Mouse (Mus musculus): ENCODE measurements around the gene Rims3.

The Rims3 gene

DNA sequence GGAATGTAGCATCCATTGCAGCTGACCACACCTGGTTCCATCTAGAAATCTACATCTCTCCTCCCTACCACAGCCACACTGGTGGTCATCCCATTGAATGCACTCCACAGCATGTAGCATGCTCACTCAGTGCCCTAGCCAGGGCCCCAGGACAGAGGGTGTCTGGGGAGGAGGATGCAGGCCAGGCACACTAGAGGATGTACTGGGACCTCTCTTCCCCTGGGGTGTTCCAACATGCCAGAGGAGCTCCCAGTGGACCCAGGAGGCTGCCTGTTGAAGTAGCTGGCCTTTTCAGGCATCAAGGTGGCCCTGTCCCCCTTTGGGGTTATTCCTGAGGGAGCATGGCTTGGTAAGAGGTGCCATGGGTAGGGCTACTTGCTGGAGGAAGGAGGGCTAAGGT is 37.3 kb downstream of the Rims3 start:
- CTCF ChIA-PET: no interaction called here

DNA sequence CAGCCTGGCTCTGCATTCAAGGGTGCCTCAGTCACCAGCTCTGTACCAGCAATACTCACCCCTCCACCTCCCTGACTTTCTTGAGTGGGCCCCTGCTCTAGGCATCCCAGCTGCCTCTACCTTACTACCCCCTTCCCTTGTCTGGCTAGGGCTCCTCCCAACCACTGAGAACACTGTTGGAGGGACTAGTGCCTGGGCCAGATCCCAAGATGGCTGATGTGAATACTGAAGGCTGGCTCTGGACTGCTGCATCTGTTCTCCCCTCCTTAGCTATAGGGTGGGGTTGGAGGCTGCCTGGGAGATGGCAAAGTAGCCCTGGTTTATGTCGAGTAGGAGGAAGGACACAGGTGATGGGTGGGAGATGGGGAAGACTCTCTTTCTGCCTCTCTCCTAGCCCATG is 37.9 kb downstream of the Rims3 start:
- CTCF ChIA-PET: no interaction called here

DNA sequence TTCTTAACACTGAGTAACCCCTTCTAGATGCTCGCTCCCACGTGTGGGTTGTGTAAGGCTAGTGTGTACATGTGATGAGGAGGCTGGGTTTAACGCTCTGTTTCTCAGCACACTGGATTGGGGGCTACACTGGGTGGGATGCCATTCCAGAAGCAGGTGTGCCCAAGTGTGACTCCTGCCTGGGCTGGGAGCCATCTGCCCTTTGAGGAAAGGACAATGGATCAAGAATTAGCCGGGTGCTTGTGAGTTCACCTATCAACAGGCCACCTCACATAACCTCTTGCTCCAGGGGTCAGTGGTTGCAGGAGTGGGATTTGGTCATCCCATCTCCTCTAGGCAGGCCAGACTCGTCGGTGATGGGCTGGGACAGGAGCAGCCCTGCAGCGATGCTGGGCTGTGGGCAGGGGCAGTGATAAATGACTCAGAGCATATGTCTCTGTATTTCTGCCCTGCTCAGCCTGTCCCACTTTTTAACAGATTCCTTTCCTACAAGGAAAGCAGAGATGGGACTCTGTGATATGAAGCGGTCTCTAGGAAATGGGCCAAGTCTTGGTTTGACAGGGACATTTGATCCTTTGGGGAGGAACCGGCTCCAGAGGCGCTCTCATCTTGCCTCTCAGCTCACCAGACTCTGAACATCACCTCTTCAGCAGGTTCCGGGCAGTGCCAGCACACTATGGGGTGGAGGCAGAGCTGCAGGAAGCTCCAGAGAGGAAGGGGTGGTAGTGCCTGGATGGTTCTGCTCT is 39.2 kb downstream of the Rims3 start:
- CTCF ChIA-PET: no interaction called here

DNA sequence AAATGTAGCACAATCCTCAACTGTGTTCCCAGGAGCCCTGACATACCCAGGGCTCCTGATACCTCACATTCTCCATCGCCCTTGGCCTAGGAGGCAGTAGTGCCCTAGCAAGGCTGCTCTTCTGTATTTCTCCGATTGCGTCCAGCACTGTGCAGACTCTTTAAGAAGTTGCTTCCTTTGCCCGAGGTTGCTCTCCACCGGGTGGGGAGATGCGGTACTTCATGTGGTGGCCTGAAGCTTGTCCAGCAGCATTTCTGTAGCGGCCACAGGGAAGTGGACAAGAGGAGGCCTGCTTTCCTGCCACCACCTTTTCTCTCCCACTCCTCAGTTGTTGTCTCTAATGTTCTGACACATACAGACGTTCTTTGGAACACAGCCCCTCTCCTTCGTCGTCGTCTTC is 40.0 kb downstream of the Rims3 start:
- CTCF ChIA-PET: no interaction called here

DNA sequence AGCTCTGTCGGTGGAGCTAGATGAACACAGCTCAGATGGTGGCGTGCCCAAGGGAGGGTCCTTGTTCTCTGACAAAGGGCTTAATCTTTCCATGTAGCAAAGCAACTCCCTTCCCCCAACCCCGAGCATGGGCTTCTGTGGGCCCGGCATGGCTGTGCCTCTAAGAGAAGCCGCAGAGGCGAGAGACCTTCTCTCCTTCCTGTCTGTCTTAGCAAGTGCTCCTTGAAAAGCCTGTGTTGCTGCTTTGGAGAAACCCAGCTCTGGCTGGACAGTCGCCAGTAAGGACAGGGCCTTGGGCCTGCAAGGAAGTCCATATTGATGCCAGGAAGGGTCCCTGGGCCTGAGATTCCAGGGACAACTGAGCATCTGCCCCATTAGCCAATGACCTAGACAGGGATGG is 40.6 kb downstream of the Rims3 start:
- CTCF ChIA-PET: no interaction called here

DNA sequence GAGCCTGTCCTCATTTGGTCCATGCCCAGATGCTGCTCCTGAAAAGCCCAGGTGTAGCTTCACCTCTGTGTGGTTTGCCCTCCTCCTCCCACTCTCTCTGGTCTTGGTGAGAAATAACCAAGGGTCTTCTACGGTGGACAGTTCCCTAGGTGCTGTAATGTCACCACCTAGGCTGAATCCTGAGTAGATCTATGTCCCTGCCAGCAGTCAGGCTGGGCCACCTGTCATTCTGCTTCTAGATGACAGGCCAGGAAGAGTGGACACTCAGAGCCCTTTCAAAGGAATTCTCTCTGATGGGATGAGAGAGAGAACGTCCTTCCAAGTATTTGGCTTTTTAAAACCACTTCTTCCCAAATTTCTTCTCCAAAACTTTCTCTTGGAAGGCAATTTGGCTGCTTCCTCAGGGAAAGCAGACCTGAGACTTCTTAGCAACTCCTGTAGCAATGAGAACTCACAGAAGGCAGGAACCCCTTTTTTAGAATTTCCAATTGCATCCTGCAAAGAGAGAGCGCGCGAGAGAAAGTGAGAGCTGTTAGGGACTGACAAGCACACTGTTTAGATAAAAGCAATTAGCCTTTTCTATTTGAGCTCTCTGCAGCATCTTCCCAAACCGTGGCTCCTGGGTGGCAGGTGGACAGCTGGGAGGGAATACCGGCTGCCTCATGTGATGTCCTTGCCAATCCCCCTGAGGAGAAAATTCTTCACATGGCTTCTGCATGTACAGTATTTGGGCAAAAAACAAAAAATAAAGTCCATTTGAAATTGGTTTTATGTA is 41.4 kb downstream of the Rims3 start:
- CTCF ChIA-PET: interaction anchor here (0.5 kb wide), 1 partner anchor 134 kb away, joined by 4 read pairs; no protein-coding TSS in a partner anchor

DNA sequence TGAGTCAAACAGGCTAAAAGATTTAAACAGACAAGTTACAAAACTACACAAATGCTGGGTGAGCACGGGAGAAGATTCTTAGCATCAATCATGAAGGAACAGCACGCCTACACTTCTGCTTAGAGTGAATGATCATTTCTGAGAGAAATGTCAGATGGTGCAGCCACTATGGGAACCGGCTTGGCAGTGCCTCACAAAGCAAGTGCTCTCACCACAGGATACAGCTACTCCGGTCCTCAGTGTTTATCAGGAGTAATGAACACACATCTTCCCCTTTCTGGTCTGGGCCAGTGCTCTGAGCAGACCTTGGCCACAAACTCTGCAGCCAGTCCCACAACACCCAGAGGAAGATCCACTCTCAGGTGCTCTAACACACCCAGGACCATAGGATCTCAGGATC is 49.9 kb downstream of the Rims3 start:
- CTCF ChIA-PET: no interaction called here

DNA sequence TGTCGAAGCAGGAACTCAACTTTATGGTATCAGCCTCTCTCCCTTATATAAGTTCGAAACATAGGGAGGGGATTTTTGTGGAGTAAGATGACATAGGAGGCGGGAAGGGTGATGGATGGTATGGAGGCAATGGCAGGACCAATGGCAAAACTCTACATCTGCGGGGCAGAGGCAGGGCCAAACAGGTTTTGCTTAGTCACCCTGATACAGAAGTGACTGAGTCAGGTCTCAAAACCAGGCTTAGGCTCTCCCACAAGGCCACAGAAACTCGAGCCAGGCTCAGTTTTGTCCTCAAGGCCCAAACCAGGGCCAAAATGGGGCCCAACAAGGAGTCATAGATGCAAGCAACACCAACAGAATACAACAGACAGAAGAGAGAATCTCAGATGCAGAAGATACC is 51.0 kb downstream of the Rims3 start:
- CTCF ChIA-PET: no interaction called here

DNA sequence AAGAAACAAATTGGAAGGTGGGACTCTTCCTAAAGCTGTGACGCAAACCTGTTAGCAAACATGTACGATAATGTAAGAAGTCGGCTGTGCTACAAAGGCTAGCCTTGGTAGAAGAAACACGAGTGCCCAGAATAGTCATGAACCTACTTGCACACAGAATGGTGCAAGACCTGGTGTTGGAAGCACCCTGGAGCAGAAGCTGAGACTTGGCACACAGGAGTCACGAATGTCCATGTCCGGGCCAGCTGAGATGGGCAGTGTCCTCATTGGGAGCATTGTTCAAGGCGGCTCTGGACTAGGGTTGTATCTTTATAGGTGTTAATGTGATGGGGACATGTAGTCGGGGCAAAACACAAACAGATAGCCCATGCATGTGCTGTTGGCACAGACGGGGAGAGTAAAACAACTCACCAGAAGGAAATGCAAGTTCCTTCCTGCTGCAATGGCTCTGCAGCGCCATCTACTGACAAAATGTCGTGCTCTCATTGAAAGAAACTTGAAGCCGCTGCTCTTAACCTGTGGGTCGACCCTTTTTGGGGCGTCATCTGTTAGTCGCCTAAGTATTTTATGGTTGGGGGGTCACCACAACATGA is 55.0 kb downstream of the Rims3 start:
- CTCF ChIA-PET: no interaction called here

DNA sequence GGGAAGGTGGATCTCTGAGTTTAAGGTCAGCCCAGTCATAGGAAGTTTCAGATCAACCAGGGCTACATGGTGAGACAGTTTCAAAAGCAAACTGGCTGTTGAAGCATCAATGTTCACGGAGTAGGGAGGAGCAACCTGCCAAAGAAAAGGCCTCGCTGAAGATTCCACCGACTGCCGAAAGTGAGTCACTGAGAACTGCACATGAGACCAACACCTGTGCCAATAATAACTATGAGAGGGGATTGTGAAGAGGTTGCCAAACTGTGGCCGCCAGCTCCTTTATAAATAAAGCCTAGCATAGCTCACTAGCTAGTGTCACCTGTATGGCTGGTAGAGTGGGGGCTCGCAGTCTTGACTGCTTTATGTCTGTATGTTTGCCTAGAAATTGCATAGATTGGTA is 56.5 kb downstream of the Rims3 start:
- CTCF ChIA-PET: no interaction called here

DNA sequence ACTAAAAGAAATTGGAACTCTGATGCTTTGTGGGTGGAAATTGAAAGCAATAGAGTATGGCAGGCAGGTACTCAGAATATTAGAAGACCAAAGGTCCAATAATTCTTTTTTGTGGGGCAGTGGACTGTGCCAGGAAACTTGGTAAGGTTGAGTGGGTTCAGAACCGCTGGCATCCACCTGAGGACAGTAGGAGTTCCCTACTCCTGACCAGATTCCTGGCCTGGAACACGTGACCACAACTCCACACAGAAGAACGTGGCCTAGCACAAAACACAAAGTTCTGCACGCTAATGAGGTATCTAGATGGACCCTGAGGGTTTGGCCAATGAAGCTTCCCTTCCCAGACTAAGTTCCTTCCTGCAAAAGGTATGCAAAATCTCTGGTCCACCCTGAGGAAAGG is 58.2 kb downstream of the Rims3 start:
- CTCF ChIA-PET: no interaction called here

DNA sequence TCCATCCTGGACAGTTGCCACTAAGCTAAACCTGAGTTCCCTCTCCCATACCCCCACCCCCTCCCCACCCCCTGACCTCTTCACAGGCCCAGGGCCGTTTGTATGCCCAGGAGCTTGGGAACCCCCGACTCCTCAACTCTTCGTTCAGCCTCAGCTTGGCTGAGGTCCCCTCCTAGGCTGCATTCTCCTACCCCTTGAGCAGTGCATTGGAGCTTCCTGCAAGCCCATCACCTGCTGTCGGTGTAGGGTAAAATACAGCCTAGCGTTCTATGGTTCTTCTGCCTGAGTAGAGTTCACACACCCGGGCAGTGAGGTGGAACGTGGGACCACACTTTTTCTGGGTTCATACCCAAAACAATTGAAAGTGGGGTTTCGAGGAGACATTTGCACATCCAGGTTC is 58.8 kb downstream of the Rims3 start:
- CTCF ChIA-PET: interaction anchor here (0.6 kb wide), 1 partner anchor 103 kb away, joined by 5 read pairs; no protein-coding TSS in a partner anchor

DNA sequence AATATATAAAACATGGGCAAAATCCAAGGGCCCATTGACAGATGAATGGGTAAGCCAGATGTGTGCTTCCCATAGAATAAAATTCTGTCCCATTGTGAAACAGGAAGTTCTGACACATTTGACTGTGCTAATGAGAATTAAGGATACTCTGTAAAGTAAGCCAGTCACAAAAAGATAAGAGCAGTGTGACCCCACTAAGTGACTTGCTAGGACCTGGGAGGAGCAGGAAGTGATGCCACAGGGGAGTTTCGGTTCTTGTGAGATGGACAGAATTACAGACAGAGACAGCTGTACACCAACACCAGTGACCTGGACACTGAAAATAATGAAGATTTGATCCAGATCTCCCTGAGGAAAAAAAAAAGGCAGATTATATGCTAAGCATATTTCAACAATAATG is 59.2 kb downstream of the Rims3 start:
- CTCF ChIA-PET: interaction anchor here (0.6 kb wide), 1 partner anchor 102 kb away, joined by 5 read pairs; no protein-coding TSS in a partner anchor

DNA sequence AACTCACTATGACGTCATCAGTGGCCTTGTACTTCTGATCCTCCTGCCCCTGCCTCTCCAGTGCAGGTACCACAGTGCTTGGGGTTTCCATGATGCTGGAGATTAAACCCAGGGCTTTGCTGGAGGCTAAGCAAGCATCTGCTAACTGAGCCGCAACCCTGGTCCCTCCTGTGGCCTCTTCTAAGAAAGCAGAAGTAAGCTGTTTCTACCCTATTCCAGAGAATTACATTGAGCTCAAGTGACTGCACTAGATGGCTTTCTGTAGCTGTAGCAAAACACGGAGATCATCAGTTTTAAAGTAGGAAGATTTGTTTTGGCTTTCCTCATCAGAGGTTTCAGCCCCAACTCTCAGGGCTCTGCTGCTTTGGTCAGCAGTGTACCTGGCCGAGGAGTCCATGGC is 59.9 kb downstream of the Rims3 start:
- CTCF ChIA-PET: no interaction called here

DNA sequence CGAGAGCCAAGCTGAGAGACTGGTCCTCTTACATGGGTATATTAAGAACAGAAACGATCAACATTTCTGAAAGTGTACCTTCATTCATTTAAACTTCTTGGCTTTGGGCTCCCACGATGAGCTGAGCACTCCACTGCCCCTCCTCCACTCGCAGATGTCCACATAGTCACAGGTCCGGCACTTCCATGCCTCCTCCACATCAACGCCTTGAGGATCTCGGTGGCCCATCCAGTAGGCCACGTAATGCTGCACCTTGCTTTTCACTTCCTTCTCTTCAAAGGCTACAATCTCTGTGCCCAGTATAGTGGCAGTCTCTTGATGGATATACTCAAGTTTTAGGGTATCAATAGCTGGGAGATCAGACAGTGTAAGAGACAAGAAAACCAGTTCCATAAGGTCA is 66.8 kb downstream of the Rims3 start:
- CTCF ChIA-PET: no interaction called here

DNA sequence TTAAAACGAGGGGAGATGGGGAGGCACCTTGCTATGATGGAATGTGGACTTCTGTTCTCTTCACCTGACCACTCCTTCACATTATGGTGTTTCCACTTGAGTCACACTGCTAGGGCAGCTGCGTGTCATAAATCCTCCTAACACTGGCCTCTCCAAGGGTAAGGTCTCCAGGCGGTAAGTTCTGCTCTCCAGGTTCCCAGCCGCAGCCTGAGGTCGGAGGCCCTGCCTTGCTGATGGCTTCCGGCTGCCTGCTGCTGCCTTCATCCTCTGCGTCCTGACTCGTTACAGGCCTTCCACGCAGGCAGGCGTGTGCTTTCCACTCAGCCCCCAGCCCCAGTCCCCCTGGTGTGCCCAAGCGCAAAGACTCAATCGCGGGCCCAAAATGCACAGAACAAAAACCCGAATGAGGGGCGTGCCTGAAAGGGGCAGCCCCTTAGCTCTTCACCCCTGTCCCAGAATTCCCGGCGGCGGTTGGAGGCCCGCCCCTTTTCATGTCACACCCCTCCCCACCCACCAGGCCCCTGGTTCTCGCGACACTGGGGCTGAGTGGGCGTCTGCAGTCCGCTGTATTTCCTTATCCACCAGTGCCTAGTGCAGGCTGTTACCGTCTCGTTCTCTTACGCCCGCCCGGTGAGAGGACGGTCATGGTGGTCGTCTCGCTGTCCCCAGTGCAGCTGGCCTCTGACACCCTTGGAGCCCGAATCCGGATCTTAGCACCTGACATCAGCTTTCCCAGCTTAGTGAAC is 70.1 kb downstream of the Rims3 start, which contains the start of gene Exo5:
Exo5 (minus strand) TSS at position 464 of the 746 bp plus-strand sequence.
- CTCF ChIA-PET: interaction anchor here (1.2 kb wide), 1 partner anchor 27 kb away, joined by 3 read pairs; the partner anchor contains the start of gene Zfp69

DNA sequence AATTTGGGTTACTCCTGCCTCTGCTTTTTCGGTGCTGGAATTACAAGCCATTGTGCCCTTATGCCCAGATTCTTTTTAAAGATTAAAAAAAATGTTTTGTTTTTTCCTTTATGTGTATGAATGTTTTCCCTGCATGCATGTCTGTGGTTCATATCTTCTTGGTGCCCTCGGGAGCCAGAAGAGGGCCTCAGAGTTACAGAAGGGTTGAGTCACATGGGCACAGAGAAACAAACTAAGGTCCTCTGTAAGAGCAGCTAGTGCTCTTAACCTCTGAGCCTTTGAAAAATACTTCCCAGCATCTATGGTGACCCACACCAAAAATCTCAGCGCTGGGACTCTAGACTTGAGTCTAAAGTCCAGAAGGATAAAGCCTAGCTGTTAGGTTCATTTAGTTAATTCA is 70.8 kb downstream of the Rims3 start:
- CTCF ChIA-PET: interaction anchor here (1.2 kb wide), 1 partner anchor 26 kb away, joined by 3 read pairs; the partner anchor contains the start of gene Zfp69

DNA sequence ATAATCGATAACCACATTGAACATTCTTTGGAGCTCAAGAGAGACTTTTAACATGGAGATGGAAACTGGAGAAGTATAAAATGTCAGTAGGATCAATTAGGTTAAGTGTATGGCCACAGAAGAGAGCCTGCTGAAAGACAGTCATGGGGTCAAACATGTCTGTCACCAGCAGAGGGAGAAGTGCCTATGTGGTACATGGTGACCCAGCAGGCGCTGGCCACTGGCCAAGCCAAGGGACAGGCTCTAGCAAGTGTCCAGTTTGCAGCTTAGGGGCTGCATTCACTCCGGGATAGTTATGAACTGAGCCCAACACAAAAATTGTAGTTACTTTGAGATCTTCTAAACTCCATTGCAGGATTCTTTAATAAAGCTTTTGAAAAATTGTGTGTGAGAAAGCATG is 74.1 kb downstream of the Rims3 start:
- CTCF ChIA-PET: interaction anchor here (0.6 to 1.0 kb wide), 2 partner anchors 21 to 1771 kb away, joined by 3 to 4 read pairs; no protein-coding TSS in a partner anchor

DNA sequence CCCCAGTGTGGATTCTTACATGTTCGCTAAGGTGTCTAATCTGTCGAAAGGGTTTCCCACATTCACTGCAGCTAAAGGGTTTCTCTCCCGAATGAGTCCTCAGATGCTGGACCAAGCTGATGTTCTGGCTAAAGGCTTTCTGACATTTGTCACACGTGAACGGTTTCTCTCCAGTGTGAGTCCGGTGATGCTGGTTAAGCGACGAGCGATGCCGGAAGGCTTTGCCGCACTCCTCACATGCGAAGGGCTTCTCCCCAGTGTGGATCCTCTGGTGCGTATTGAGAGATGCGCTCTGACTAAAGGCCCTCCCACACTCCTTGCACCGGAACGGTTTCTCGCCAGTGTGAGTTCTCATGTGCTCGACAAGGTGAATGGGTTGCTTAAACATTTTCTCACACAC is 76.1 kb downstream of the Rims3 start:
- CTCF ChIA-PET: no interaction called here

DNA sequence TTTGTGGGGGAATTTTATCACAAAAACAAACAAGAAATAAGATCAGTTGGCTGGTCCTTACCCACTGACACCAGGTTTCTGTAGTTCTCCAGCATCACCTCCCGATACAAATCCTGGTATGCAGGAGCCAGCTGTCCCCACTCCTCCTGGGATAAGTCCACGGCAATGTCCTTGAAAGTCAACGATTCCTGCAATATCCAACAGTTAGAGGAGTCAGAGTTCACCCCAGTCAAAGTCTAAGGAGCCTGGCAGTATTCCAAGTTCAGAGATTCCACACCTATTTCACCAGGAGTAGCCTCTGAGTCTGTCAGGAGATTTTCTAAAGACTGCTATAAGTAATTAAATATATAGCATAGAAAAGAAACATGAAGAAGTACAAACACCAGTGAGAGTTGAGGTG is 80.4 kb downstream of the Rims3 start:
- CTCF ChIA-PET: interaction anchor here (0.6 kb wide), 1 partner anchor 30 kb away, joined by 14 read pairs; no protein-coding TSS in a partner anchor

All from spleen, embryonic (tissue).